Mouse (Mus musculus) lung, postnatal 4 days (tissue): ENCODE results near the gene Nfat5.

Experiments used
- DNase-seq, 2 experiments: peaks; one replicate each; pipeline ENCODE4 v3.0.0; 2021

Nfat5 gene

DNA sequence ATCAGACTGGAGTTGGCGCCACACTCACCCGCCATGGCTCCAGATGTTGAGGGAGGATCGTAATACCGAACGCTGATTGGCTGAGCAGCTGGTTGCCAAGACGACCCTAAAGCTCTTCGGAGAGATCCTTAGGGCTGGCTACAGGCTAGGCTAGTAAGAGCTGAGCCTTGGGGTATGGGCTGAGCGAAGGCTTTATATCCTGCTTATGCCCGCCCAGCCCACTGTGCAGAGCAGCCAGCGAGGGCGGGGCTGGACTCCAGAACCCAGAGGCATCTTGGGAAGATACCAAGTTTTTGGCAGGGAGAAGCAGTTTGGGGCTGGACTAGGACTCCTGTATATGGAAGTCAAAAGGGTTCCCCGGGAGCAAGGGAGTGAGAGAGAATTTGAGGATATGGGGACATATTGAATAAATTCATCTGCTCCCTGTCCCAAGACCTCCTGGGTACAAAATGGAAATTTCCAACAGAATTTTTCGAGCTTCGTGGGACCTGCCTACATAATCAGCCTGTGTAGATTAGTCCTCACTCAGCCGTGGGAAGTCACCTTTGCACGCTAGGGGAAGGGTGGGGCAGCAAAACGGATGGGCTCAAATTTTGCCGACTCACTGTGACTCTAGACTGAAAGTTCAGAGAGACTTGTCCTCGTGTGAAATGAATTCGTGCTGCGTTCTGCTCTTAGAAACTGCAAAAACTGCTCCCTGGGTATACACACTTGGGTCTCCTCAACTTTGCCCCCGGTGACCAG lies 109.9 kb downstream of the Nfat5 start, which contains the start of gene Nqo1:
TSS of gene Nqo1 (minus strand) at position 169 of the 744 bp plus-strand sequence.
- peak; percentile 80 to 91 for DNase-seq

DNA sequence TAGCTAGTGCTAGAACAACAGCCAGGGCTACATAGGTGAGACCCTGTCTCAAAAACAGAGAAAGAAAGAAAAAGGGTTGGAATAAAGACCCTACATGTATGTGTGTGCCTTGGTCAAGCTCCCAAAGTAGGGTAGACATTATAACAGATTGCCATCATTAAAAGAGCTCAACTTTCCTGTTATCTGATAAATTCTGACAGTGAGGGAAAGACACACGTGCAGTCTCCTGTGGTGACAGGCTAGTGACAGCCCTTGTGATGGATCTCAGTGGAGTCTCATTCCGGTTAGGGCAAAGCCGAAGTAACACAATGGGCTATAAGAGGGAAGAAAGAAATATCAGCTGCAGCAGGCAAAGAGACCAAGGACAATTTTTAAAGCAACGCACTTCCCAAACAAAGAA lies 110.8 kb downstream of the Nfat5 start:
- DNase-seq: no peak

DNA sequence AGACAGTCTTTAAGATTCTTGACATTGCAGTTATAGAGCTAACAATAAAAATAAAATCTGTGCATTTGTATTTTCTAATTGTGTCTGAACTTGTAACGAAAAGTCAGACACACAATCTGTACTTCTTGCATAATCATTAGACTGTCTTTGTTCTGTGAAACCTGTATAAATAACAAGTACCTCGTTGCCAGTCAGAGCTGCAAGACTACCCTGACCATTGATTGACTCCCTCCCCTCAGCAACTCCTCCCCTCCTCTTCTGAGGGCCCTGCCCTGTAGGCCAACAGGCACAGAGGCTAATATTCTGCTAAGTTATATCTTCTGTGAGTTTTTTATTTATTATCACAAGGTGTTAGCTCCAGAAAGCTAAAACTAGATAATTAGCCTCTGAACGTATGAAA lies 112.7 kb downstream of the Nfat5 start:
- DNase-seq: no peak

DNA sequence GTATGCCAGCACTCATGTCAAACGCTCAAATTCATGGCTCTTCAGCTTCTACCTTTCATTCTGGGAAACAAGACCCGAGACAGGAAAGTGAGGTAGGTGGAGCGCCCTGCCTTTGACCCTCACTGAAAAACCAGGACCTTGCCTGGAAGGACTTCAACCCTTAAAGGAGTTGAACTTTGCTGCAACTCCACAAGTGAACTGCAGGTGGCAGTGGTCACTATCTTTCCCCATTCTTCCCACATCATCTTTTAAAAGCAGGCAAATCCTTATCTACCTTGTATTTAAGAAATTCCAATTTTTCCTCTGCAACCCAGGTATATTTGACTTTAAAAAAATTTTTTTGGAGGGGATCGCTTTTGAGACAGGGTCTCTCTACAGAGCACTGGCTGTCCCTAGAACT lies 118.1 kb downstream of the Nfat5 start:
- DNase-seq: peak in 1 of 2 experiments; percentile 10

DNA sequence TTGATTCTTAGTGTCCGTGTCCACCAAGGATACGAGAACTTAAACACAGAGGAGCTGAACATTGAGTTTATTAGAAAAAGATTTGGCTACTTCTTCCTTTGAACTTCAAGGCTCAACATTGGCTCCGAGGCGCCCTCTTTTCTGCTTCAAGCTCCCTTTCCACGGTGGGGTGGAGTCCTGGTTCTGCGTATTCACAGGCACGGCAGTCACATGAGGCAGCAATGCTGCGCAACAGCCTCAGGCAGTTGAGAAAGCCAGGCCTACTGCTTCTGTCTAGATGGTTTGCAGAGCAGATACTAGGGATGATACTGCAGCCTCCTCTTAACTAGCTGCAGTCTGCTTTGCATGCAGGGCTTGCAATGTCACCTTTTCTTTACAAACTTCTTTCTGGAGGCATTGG lies 119.3 kb downstream of the Nfat5 start:
- no peak for DNase-seq

DNA sequence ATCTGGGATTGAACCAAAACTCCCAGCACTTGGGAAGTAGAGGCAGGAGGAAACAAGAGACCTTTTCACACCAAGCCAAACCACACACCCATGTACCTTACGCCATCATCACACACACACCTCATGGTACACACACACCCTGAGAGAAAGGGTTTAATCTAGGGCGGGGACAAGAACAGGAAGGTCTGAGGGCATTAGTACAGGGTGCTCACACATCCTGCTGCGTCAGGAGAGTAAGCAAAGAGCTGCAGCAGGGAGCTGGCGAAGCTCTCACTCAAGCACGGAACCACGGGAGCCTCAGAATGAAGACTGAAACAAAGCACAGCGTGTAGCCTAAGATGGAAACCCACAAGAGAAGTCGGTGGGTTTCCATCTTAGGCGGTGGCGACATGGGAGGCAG lies 120.6 kb downstream of the Nfat5 start:
- no peak for DNase-seq

DNA sequence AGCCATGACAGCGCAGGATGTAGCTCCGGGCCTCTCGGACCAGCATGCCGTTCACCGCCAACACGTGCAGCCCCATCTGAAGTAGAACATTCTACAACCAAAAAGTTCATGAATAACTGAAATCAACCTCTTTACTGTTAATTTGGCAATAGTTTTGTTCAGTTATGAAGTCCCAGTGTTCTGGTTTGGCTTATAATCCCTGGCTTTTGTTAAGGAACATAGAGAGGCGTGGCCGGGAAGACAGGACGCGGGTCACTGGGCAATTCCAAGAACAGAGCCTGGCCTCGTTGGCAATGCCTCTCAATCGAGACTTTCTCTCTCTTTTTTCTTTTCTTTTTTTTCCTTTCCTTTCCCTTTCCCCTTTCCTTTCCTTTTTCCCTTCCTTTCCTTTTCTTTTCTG lies 123.7 kb downstream of the Nfat5 start:
- no peak for DNase-seq

DNA sequence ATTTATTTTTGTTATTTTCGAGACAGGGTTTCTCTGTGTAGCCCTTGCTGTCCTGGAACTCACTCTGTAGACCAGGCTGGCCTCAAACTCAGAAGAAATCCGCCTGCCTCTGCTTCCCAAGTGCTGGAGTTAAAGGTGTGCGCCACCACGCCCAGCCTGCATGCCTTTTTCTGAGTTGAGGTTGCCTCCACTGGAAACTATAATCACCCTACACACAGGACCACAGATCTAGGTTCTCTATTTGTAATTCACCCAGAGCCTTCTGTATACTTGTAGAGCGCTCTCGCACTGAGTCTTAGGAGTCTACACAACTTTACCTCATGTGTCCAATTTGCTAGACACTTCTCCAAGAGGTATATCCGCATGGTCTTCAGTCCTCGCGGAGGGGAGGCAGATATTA lies 130.9 kb downstream of the Nfat5 start:
- no peak for DNase-seq

DNA sequence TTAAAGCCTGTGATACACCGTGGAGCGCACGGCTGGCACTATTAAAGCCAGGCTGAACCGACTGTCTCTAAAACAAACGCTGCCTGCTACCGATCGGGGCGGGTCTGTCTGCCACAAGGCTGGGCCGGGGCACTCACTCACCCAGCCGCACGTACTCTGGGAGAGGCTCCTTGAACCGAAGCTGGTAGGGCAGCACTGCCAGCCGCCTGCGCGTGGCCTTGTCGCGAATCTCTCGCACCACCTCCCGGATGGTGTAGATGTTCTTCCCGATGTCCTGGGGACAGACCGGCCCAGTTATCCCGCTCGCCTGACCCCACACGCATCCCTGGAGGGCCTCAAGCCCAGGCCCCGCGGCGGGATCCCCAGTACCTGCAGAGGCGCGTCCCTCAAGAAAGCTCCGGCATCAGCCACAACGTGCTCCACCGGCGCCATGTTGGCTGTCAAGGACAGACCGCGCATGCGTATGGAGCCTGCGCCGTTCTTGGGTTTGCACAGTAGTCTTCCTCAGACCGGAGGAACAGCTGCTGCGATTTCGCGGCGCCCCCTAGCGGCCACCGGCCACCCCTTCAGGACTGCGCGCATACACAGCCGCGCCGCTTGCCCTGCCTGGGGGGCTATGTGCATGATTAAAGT lies 131.4 kb downstream of the Nfat5 start, which contains the start of gene Nob1:
TSS of gene Nob1 (minus strand) at position 455 of the 633 bp plus-strand sequence.
- DNase-seq: peak; percentile 97

DNA sequence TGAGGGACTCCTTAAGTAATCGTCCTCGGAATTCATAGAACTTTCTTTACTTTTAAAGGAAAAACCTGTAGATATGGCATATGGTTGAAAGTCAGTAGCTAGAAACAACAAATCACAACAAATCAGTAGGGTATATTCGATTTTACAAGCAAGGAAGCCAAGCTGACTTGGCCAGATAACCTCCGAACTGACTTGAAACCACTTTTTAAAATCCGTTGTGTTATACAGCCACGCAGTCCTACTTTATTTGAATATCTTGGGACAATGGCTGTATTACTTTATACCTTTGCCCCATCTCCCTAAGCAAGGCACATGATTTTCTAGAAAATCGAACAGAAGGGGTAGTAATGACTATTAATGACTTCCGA lies 131.9 kb downstream of the Nfat5 start:
- DNase-seq: no peak
